Mouse (Mus musculus): ENCODE results near the gene Morn1.

DNA sequence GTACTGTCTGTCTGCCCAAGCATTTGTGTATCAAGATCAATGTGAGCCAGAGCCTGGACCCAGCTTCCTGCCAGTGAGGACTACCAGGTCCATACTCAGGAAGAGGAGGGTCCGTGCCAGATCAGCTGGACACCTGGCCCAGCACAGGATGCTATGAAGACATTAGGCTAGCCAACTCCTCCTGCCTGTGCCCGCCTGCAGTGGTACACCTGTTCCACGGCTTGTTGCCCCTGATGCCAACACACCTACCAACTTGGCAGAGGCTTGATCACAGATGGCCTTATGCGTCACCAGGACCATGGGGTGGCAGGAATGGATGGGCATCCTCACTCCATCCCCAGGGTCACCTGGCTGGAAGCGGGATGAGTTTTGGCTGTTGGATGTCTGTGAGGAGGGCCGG, 66.1 kb downstream of the Morn1 start:
- TF ChIP-seq POLR2A (IDR thresholded peaks at IDR 0.05; ENCODE audit: borderline replicate concordance, extremely low read depth, insufficient read depth, insufficient read length, poor library complexity, severe bottlenecking) (no peak), CTCF (IDR thresholded peaks at IDR 0.05; ENCODE audit: borderline replicate concordance, extremely low read depth, insufficient read depth, insufficient read length) (no peak)

All from brain, embryonic 14.5 days (tissue).